Mouse (Mus musculus) hematopoietic multipotent progenitor cell, adult 10-12 weeks (in vitro differentiated cells): Measurements from ENCODE around the gene Gm5286. TPM values are rescaled to one million over a fixed set of nuclear protein-coding genes. Genes with fewer than 3 reads are reported as not detected.

Experiments
- polyA plus RNA-seq: library from polyadenylated mRNA; stranded (reverse); fragments of >175 nt; gene quantifications from 2 replicates; pipeline ENCODE4 v1.2.3, GENCODE M21; 2012; ENCODE audit warnings: low replicate concordance

The Gm5286 gene
- not detected in 2 replicates for polyA plus RNA-seq

DNA sequence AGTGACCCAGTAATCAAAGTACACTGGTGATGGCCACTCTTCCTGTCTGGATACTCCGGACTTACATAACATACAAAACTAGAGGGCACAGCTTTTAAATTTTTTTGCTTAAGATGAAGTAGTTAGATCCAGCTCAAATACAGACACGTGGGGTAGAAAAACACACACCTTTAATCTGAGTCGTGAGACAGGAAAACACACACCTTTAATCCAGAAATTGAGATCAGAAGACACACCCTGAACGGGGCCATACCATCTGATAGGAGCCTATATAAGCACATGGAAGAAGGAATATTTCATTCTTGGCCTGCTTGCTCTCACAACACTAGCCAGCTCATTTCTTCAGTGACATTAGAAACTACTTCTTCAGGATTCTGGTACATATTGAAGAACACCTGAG lies at the start of gene Gm5286:
Gene Gm5286 (plus strand): TSS at position 301 of the 400 bp plus-strand sequence.

GRCm38 (mm10) chr3:94178093-94178492 lies 18.4 kb upstream of the Gm5286 start, which contains the start of gene Gm10696:
TSS of gene Gm10696 (minus strand) at chr3:94178193.

Other genes with a start within 250 kb of the Gm5286 start
- gene Tdpoz5, start 235.4 kb upstream of the Gm5286 start, polyA plus RNA-seq: not detected in 2 replicates
- not detected in 2 replicates for gene Gm9125, start 141.8 kb upstream of the Gm5286 start, polyA plus RNA-seq
- not detected in 2 replicates for gene Gm10697, start 124.1 kb upstream of the Gm5286 start, polyA plus RNA-seq
- gene Gm10696, start 18.5 kb upstream of the Gm5286 start, polyA plus RNA-seq: not detected in 2 replicates
- not detected in 2 replicates for gene Gm4778, start 67.3 kb downstream of the Gm5286 start, polyA plus RNA-seq
- 0.86 and 1.4 TPM in 2 replicates for gene Them4, start 113.4 kb downstream of the Gm5286 start, polyA plus RNA-seq
- gene Them5, start 145.4 kb downstream of the Gm5286 start, polyA plus RNA-seq: not detected in 2 replicates
- not detected in 2 replicates for gene C2cd4d, start 165.7 kb downstream of the Gm5286 start, polyA plus RNA-seq
- 0.68 and 0.74 TPM in 2 replicates for gene Rorc, start 176.1 kb downstream of the Gm5286 start, polyA plus RNA-seq
- gene Lingo4, start 201.8 kb downstream of the Gm5286 start, polyA plus RNA-seq: 0.57 and 0.94 TPM in 2 replicates
- 2.0 and 2.3 TPM in 2 replicates for gene Tdrkh, start 216.6 kb downstream of the Gm5286 start, polyA plus RNA-seq
- gene Mrpl9, start 246.6 kb downstream of the Gm5286 start, polyA plus RNA-seq: 35.9 and 56.2 TPM in 2 replicates
- gene Oaz3, start 247.2 kb downstream of the Gm5286 start, polyA plus RNA-seq: not detected in 2 replicates